Mouse (Mus musculus): ENCODE data around the gene Tfdp1. TPM values are rescaled to one million over a fixed set of nuclear protein-coding genes. Genes with fewer than 3 reads are reported as not detected.
A peak's percentile ranks its signal among the peaks of the same experiment; 100 is the strongest.
"Not testable (repeated sequence)": the region's sequence is repeated elsewhere in the genome, so short reads cannot be mapped to it uniquely, and the experiment has no call there.

Gene Tfdp1
- polyA plus RNA-seq, 1 experiment from 2014 or later, result 88.3 TPM

DNA sequence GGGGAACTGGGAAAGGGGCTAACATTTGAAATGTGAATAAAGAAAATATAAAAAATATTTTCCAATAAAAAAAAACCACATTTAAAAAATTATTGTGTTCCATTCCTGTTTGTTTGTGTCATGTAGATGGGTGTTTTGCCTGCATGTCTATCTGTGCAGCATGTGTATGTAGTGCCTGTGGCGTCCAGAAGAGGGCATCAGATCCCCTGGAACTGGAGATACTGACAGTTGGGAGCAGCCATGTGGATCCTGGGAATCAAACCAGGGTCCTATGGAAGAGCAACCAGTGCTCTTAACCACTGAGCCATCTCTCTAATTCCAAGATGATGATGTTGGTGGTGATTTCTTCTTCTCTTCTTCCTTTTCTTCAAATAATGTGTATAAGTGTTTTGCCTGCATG lies 3.9 kb upstream of the Tfdp1 start:
- Histone ChIP-seq H3K4me2 (no peak overlapping the region), H3K4me1 (peaks cover 2% of the 10 kb centered on the region), H3K36me3 (replicated peaks) (no peaks in the 10 kb centered on the region), H3K9ac (no peak overlapping the region), H3K27me3 (replicated peaks) (no peaks in the 10 kb centered on the region), H3K9me3 (no peaks in the 10 kb centered on the region), H3K4me3 (no peak overlapping the region), H3K27ac (no peak overlapping the region)
- 39% methylated on average over 1 of the region's 1 CpGs for WGBS
- ATAC-seq (replicated peaks), result no peak

DNA sequence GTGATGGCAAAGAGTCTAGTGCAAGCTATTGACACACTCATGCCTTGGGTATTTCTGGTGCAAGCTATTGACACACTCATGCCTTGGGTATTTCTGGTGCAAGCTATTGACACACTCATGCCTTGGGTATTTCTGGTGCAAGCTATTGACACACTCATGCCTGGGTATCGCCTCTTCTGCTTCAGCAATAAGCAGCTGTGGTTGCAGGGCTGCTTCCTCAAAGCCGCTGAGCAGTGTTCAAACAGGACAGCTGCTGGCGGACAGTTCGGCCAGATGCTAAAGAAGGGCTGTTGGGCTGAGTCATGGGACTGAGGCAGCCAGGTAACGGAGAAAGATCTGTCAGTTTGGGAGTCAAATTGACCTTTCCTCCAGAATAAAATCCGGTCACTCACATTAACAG lies 1.3 kb upstream of the Tfdp1 start:
- not testable (repeated sequence) for H3K4me3 ChIP-seq; H3K27ac ChIP-seq; H3K36me3 ChIP-seq (replicated peaks); H3K9ac ChIP-seq; H3K27me3 ChIP-seq (replicated peaks); H3K4me2 ChIP-seq; H3K9me3 ChIP-seq; ATAC-seq (replicated peaks)
- WGBS, result 91% methylated on average over 6 of the region's 6 CpGs
- H3K4me1 ChIP-seq, result peaks cover 14% of the 10 kb centered on the region

DNA sequence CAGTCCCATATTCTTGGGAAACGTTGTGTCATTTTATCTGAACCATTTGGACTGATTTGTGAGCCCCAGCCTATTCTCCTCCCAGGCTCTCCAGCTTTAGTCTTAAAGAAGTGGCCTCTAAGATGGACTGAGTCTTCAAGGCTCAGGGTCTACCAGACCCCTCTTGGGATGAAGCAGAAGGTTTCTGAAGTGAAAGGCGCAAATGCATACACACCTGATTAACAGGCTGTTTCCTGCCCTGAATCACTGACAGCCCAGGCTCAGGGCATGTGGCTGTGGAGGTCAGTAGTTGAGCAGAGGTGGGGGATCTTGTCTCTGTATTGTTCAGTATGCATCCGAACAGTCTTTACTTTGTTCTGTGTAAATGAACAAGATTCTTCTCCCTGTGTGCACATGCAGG lies 873 bp upstream of the Tfdp1 start:
- no peaks in the 10 kb centered on the region for H3K9me3 ChIP-seq
- H3K4me2 ChIP-seq, result peak overlapping the region; percentile 90
- no peaks in the 10 kb centered on the region for H3K27me3 ChIP-seq (replicated peaks)
- peak overlapping the region; percentile 73 for H3K4me3 ChIP-seq
- peaks cover 4% of the 10 kb centered on the region; the same call in 1 of the 2 replicates for H3K36me3 ChIP-seq (replicated peaks)
- peaks cover 14% of the 10 kb centered on the region for H3K4me1 ChIP-seq
- peak; percentile 13; the same call in 1 of the 2 replicates for ATAC-seq (replicated peaks)
- no peak overlapping the region for H3K9ac ChIP-seq
- WGBS, result 79% methylated on average over 3 of the region's 3 CpGs
- peak overlapping the region; percentile 80; the same call in 1 of the 2 replicates for H3K27ac ChIP-seq

DNA sequence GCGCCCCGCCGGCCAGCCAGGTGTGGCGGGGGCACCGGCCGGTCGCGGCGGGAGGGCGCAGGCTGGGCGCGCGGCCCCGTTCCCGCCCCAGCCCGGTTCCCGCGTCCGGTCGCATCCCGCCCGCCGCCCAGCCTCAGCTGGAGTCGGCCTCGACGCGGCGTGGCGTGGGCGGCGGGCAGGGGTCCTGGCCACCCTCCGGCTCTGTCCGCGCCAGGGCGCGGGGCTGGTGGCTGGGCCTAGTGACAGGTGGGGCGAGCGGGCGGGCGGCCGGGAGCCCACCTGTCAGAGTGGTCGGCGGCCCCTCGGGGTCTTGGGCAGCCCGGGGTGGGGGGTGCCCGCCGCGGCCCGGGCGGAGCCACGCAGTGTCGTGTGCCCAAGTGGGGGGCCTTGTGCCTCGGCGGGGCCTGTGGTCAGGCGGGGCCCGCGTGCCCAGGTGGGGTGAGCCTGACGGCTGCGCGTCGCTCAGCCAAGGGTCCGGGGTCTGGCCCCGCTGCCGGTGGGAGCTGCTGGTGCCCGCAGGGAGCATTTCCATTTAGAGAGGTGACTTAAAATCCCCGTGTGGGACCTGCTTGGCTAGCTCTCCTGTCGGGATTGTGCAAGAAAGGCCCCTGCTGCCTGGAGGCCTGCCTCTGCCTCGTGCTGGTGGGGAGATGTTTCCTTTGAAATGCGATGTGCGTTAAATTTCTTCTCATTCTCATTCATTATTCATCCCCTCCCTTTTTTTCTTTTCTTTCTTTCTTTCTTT lies 522 bp downstream of the Tfdp1 start:
- Histone ChIP-seq H3K9me3 (no peaks in the 10 kb centered on the region), H3K4me2 (peak overlapping the region; percentile 90), H3K9ac (peak overlapping the region; percentile 77), H3K4me3 (peak overlapping the region; percentile 73), H3K36me3 (replicated peaks) (peaks cover 14% of the 10 kb centered on the region; the same call in 1 of the 2 replicates), H3K27ac (peak overlapping the region; percentile 80), H3K4me1 (peaks cover 14% of the 10 kb centered on the region), H3K27me3 (replicated peaks) (no peaks in the 10 kb centered on the region)
- WGBS, result under 1% methylated on average over 70 of the region's 70 CpGs
- peak; percentile 74 for ATAC-seq (replicated peaks)

DNA sequence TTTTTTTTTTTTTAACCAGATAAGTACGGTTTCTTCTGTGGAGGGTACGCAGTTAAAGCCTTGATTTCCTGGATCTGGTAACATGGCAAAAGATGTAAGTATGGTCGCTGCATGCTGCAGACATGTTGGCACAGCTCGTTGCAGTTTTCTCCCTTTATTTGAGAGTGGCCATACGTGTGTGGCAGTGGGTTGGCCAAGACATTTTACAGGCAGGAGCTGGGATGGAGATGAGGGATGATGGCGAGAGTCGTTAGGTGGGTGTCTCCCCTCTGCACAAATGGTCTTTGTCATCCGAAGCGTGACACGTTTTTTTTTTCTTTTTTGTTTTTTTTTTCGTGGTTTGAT lies 1.1 kb downstream of the Tfdp1 start:
- H3K27me3 ChIP-seq (replicated peaks), result no peaks in the 10 kb centered on the region

DNA sequence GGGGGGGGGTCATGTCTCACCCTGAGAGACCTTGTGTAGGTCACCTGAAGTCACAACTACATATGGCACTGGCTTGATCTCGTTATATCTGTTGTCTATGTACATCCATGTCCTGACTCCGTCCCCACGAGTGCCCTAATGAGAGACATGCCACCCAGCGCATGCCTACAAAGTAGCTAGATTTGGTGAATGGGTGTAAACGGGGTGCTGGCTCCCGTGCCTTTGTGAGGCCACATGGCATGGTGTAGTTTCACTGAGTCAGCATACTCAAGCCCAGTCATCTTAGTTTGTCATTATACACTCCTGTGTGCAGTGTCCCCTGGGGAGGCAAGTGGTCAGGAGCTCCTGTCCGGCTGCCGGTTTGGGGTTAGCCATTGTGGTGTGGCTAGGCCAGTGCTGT lies 2.1 kb downstream of the Tfdp1 start:
- Histone ChIP-seq H3K4me2 (no peak overlapping the region), H3K4me1 (peaks cover 14% of the 10 kb centered on the region), H3K4me3 (no peak overlapping the region), H3K9ac (no peak overlapping the region), H3K9me3 (no peaks in the 10 kb centered on the region), H3K27ac (no peak overlapping the region), H3K27me3 (replicated peaks) (no peaks in the 10 kb centered on the region), H3K36me3 (replicated peaks) (peaks cover 29% of the 10 kb centered on the region; the same call in 1 of the 2 replicates)
- WGBS, result 84% methylated on average over 8 of the region's 8 CpGs
- ATAC-seq (replicated peaks), result no peak

More for the DNA sequence above, 1.1 kb downstream of the Tfdp1 start:
- ATAC-seq (replicated peaks), result no peak
- peak overlapping the region; percentile 90 for H3K4me2 ChIP-seq
- peak overlapping the region; percentile 77 for H3K9ac ChIP-seq
- 5% methylated on average over 11 of the region's 11 CpGs for WGBS
- peaks cover 14% of the 10 kb centered on the region for H3K4me1 ChIP-seq
- peaks cover 19% of the 10 kb centered on the region; the same call in 1 of the 2 replicates for H3K36me3 ChIP-seq (replicated peaks)
- peak overlapping the region; percentile 73 for H3K4me3 ChIP-seq
- no peak overlapping the region for H3K27ac ChIP-seq
- no peaks in the 10 kb centered on the region for H3K9me3 ChIP-seq

DNA sequence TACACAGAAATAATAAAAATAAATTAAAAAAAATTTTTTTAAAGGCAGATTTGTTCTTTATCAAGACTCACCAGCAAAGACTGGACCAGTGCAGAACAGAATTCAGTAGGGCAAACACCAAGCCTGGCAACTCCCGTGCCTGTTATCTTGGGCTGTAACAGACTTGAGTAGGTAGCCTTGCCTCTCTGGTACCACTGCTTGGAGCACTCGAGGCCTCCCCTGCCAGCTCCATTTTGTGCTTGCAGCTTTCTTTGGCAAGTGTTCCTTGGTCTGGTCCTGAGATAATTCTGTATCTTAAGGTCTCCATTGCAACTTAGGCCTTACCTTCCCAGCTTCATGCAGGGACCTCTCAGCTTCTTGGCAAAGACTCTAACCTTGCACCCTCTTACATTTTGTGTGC lies 3.8 kb downstream of the Tfdp1 start:
- H3K9me3 ChIP-seq, result no peaks in the 10 kb centered on the region
- H3K4me1 ChIP-seq, result peaks cover 14% of the 10 kb centered on the region
- H3K9ac ChIP-seq, result no peak overlapping the region
- H3K4me3 ChIP-seq, result no peak overlapping the region
- no peaks in the 10 kb centered on the region for H3K27me3 ChIP-seq (replicated peaks)
- no peak overlapping the region for H3K27ac ChIP-seq
- WGBS, result 86% methylated on average over 2 of the region's 2 CpGs
- no peak overlapping the region for H3K4me2 ChIP-seq
- no peak for ATAC-seq (replicated peaks)
- peaks cover 39% of the 10 kb centered on the region for H3K36me3 ChIP-seq (replicated peaks)

DNA sequence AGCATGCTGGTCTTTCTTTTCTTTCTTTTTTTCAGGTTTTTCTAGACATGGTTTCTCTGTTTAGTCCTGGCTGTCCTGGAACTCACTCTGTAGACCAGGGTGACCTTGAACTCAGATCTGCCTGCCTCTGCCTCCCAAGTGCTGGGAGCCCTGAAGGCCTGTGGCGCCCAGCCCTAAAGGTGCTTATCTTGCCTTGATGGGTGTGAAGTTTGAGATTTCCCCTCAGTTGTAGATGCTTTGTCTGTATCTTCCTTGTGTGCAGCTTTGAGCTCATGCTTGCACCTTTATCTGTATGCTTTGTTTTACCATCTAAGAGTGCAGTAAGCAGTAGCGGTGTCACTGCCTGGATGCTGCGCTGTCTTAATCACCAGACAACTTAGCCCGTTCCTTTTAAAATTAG lies 4.6 kb downstream of the Tfdp1 start:
- H3K4me2 ChIP-seq, result no peak overlapping the region
- H3K27me3 ChIP-seq (replicated peaks), result no peaks in the 10 kb centered on the region
- H3K9ac ChIP-seq, result no peak overlapping the region
- H3K27ac ChIP-seq, result no peak overlapping the region
- peaks cover 14% of the 10 kb centered on the region for H3K4me1 ChIP-seq
- H3K4me3 ChIP-seq, result no peak overlapping the region
- H3K9me3 ChIP-seq, result no peaks in the 10 kb centered on the region
- 95% methylated on average over 4 of the region's 4 CpGs for WGBS
- H3K36me3 ChIP-seq (replicated peaks), result peaks cover 42% of the 10 kb centered on the region
- no peak for ATAC-seq (replicated peaks)

DNA sequence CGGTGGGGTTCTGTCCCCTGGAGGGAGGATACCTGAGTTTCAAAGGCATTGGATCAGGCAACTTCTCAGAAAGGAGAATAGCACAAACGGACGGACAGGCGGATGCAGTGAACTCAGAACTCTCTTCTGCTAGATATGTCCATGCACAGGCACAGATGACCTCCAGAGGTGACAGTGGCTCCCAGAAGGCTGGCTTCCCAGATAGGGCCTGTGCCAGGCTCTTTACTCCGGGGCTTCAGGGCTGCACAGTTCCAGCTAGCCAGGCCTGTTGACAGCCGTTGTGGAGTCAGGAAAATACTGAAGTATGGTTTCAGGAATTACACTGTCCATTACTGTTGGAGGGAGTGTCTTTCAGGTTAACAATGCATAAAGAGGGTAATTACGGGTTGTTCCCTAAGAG lies 11.5 kb downstream of the Tfdp1 start:
- no peaks in the 10 kb centered on the region for H3K9me3 ChIP-seq
- 92% methylated on average over 7 of the region's 7 CpGs for WGBS
- H3K36me3 ChIP-seq (replicated peaks), result peaks cover 20% of the 10 kb centered on the region
- H3K4me1 ChIP-seq, result no peaks in the 10 kb centered on the region
- no peaks in the 10 kb centered on the region for H3K27me3 ChIP-seq (replicated peaks)
- no peak overlapping the region for H3K4me3 ChIP-seq
- no peak overlapping the region for H3K9ac ChIP-seq
- H3K27ac ChIP-seq, result no peak overlapping the region
- ATAC-seq (replicated peaks), result no peak
- H3K4me2 ChIP-seq, result no peak overlapping the region

DNA sequence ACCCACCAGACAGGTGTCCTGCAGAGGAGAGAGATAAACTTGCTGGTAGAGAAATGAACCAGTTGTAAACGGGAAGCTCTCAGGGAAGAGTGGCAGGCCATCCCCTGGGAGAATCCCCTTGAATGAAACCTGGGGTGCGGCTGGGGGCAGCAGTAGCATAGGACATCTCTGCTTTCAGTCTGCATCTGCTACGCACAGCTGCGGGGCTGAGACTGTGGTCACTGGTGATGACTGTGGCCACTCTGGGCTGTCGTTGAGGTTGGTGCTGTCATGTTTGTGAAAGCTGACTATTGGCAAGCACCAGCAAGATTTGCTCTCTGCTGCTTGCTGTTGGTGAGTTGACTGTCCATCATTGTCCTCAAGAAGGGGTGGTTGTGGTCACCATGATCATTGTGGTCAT lies 13.0 kb downstream of the Tfdp1 start:
- H3K36me3 ChIP-seq (replicated peaks), result peaks cover 20% of the 10 kb centered on the region
- no peaks in the 10 kb centered on the region for H3K4me1 ChIP-seq
- 93% methylated on average over 5 of the region's 5 CpGs for WGBS
- H3K27ac ChIP-seq, result no peak overlapping the region
- no peak overlapping the region for H3K4me2 ChIP-seq
- H3K9me3 ChIP-seq, result no peaks in the 10 kb centered on the region
- no peaks in the 10 kb centered on the region for H3K27me3 ChIP-seq (replicated peaks)
- no peak overlapping the region for H3K9ac ChIP-seq
- no peak for ATAC-seq (replicated peaks)
- no peak overlapping the region for H3K4me3 ChIP-seq

DNA sequence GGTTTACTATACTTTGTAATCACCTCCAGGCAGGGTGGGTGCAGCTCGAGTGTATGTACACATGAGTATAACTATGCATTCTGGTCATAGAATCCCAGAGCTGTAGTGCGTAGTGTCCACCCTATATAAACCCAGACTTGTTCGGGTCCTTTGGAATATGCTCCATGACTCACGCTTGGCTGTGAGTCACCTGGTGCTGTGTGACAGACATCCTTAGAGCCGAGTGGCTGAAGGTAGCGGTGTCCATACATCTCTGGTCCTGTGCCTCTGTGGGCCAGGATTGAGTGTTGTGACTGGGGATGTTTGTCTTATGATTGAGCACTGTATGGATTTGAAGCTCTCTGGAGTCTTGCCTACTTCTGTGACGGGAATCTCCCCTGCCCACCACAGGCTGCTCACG lies 14.1 kb downstream of the Tfdp1 start:
- no peaks in the 10 kb centered on the region for H3K9me3 ChIP-seq
- H3K36me3 ChIP-seq (replicated peaks), result peaks cover 20% of the 10 kb centered on the region; the same call in 1 of the 2 replicates
- H3K9ac ChIP-seq, result no peak overlapping the region
- no peaks in the 10 kb centered on the region for H3K4me1 ChIP-seq
- no peak for ATAC-seq (replicated peaks)
- 90% methylated on average over 8 of the region's 8 CpGs for WGBS
- no peak overlapping the region for H3K4me2 ChIP-seq
- H3K27ac ChIP-seq, result no peak overlapping the region
- no peaks in the 10 kb centered on the region for H3K27me3 ChIP-seq (replicated peaks)
- no peak overlapping the region for H3K4me3 ChIP-seq

DNA sequence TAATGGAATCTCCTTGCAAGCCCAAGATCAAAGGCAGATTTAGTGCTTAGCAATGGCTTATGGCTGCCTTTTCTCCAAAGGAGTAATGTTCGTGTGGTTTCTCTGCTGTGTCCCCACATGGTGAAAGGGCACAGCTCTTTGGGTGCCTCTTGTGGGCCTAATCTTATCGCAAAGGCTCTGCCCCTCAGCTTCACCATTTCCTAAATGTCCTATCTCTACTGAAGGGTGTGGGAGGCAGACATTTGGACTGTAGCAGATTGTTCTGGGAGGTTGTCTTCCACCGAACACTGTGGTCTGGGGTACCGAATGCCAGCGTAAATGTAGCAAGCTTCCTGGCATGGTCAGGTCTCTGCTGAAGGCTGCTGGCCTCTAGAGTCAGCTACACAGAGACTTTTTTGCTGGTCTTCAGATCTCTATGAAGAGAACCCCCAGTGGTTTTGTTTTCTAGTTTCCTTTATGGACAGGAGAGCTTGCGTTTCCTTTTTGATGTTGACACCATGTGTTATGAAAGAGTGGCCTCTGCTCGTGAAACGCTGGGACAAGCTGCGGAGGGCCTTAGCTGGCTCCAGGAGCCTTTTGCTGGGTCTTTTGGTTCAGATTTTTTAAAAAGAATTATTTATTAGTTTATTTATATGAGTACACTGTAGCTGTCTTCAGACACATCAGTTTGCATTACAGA lies 14.7 kb downstream of the Tfdp1 start:
- Histone ChIP-seq H3K4me1 (no peaks in the 10 kb centered on the region), H3K36me3 (replicated peaks) (peaks cover 17% of the 10 kb centered on the region; the same call in 1 of the 2 replicates), H3K9ac (no peak overlapping the region), H3K9me3 (no peaks in the 10 kb centered on the region), H3K4me2 (no peak overlapping the region), H3K4me3 (no peak overlapping the region), H3K27ac (no peak overlapping the region), H3K27me3 (replicated peaks) (no peaks in the 10 kb centered on the region)
- ATAC-seq (replicated peaks), result no peak
- WGBS, result 78% methylated on average over 9 of the region's 9 CpGs

DNA sequence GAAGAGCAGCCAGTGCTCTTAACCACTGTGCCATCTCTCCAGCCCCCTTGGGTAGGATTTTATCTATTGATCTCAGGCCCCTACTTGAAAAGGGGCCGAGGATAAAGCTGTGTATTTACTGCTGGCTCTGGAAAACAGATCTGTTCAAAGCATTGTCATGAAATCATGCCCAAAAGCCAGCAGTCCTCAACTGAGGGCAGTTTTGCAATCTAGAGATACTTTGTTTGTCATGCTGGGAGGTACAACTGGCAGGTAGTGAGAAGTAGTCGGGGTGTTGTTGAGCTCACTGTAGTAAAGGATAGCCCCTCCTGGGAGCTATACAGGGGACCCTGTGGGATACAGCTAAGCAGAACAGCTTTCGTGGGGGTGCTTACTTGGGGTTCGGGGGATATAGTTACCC lies 15.3 kb downstream of the Tfdp1 start:
- no peak for ATAC-seq (replicated peaks)
- Histone ChIP-seq H3K36me3 (replicated peaks) (peaks cover 23% of the 10 kb centered on the region; the same call in 1 of the 2 replicates), H3K9me3 (no peaks in the 10 kb centered on the region)

More for the DNA sequence above, 15.3 kb downstream of the Tfdp1 start:
- no peak overlapping the region for H3K4me3 ChIP-seq
- H3K4me1 ChIP-seq, result no peaks in the 10 kb centered on the region
- WGBS, result 93% methylated on average over 4 of the region's 4 CpGs
- H3K27ac ChIP-seq, result no peak overlapping the region
- H3K9ac ChIP-seq, result no peak overlapping the region
- H3K4me2 ChIP-seq, result no peak overlapping the region
- H3K27me3 ChIP-seq (replicated peaks), result no peaks in the 10 kb centered on the region

Measured in midbrain, embryonic 15.5 days (tissue).